Mouse (Mus musculus) inflammation-experienced regulatory T-cells, adult 16 weeks (primary cell): ENCODE results near the gene Tulp2. TPM values are rescaled to one million over a fixed set of nuclear protein-coding genes. Genes with fewer than 3 reads are reported as not detected.

Experiments used
- polyA plus RNA-seq: library from polyadenylated mRNA; unstranded; fragments of 100-300 nt; shearing (Covaris generic); gene quantifications from one replicate; pipeline ENCODE4 v1.2.1, GENCODE M21; 2017

Tulp2 gene
- 1.0 TPM for polyA plus RNA-seq

DNA sequence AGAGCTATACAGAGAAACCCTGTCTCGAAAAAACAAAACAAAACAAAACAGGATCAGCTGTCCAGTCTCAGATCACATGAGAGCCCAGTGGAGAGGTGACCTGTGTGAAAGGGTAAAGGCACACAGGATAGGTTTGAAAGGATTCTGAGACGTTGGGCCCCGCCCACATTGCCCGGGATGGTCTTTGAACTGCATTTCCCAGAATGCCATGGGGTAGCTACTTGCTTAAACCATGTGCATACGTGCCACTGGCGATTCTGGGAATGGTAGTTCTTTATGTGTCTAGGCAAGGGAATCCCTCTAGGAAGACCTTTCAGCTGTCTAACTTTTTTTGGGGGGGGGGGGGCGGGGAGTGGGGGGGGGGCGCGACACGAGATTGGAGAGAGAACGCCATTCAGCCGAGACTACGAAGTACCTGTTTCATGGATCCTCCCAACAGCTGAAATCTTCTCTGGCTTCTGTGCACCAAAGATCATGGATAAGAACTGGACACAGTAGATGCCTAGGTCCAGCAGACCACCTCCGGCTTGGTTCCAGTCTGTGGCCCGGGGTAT lies at the start of gene Tulp2:
Gene Tulp2, plus strand, starts transcription at position 504 of the 554 bp plus-strand sequence.

DNA sequence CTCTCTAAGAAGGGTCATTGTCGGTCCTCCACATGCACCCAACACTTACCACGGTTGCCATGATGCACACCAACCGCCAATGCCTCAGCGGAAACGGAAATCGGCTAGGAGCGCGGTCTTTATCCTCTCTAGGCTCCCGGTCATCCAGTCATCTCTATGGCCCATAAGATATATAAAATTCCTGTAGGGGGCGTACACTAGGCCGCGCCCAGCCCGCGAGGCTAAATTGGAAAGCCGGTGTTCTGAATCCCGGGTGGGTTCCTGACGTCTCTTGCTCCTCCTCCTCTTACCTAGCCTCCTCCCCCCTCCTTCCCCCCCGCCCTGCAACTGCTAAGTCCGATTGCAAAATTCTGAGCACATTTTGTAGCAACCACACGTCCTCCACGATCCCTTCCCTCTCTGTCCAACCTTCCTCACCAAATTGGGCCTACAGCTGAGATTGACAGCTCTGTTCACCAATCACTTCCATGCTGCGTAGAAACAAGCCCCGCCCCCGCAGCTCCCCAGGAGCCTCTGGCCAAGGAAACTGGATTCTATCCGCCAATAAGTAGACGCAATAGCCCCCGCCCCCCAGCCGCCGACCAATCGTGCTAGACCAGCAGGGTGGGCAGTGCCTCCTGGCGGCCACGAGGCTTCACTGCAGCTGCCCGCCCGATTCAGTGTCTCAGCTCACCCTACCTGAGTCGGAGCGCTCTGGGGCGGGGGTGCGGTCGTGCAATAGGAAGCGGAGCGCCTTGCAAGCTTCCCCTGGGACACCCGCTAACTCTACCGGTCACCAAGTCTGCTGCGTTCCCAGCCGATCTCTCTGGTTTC lies 47.3 kb upstream of the Tulp2 start, which contains the start of gene Gys1:
Gene Gys1, plus strand, starts transcription at position 642 of the 813 bp plus-strand sequence.

DNA sequence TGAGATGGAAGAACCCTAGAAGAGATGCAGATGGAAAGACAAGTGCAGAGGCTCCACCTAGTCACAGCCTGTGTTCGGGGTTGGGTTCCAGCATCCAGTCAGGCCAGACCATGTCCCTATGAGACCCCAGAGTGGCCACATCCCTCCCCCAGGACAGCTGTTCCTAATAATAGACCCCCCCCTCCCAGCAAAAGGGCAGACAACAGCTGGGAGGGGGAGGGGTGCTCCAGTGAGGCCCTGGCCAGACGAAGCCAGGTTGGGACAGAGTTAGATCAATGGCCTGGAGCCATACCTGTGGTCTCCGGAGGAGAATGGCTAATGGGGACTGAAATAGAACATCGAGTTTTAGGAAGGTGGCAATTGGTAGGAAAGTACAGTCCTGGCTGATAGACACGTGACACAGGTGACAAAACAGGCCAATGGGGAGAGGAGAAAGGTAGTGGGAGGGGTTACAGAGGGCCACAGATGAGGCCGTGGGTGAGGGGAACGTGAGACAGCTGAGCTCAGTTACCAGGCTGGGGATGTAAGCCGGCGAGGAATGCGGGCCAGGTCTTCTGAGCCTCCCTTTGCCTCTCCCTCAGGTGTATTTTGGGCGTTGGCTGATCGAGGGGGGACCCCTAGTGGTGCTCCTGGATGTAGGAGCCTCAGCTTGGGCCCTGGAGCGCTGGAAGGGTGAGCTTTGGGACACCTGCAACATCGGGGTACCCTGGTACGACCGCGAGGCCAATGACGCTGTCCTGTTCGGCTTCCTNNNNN lies 44.0 kb upstream of the Tulp2 start, which contains the start of gene Ruvbl2:
Gene Ruvbl2, minus strand, starts transcription at position 576 of the 756 bp plus-strand sequence.

DNA sequence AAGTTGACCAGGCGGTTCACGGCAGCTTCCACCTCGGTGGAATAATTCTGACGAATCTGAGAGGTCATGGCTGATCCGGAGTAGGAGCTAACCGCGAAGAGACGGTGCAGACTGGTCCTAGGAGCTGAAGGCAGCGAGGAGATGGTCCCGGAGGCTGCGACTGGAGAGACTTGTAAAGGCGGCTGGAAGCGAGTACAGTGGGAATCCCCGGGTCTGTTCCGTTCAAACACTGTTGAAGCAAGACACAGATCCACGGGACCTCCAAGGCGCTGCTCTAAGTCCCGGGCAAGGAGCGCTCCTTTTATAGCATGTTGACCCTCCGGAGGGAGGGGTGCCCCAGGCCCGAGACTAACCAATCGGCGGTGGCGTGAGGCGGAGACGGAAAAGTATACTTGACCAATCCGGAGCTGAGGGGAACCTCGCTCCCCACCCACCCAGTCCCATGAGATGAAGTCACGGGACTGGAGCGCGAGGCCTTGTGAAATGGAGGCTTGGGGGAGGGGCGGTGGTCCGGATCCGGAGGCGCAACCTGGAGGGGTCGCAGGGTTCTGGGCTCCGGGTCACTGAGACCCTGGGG lies 22.0 kb upstream of the Tulp2 start, which contains the start of gene Ftl1:
Gene Ftl1, minus strand, starts transcription at position 321 of the 577 bp plus-strand sequence.

DNA sequence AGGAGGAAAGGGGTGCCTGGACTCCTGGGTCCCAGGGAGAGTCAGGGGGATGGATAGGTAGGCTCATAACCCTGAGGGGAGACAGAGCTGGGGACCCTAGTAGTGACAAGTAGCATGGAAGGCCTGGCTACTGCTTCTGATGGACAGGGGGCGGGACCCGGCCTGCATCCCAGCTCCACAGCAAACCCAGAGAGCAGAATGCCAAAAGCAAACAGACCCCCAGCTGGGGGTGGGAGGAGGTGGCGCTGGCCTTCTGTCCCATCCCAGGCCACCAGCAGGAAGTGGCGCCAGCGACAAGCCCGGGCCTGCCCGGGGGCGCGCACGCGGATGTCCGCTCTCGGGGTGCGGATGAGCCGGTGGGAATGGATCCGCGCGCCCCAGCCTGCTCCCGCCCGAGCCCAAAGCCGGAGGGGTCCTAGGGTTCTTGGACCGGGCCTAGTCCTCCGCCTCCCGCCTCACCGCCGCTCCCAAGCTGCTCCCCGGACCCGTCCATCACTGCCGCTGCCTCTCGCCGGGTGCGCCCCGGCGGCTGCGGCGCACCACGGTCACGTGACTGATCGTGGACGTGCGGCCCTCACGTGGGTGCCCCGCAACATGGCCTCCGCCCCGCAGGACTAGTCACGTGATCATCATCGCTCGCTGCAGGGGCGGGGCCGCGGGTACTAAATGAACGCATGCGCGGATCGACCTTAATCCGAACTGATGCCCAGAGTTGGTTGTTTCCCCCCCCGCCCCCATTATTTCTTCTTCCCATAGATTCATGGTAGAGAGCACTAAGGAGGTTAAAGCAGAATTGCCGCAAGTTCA lies 15.2 kb upstream of the Tulp2 start, which contains the start of gene Bax:
Gene Bax, minus strand, starts transcription at position 616 of the 807 bp plus-strand sequence.

DNA sequence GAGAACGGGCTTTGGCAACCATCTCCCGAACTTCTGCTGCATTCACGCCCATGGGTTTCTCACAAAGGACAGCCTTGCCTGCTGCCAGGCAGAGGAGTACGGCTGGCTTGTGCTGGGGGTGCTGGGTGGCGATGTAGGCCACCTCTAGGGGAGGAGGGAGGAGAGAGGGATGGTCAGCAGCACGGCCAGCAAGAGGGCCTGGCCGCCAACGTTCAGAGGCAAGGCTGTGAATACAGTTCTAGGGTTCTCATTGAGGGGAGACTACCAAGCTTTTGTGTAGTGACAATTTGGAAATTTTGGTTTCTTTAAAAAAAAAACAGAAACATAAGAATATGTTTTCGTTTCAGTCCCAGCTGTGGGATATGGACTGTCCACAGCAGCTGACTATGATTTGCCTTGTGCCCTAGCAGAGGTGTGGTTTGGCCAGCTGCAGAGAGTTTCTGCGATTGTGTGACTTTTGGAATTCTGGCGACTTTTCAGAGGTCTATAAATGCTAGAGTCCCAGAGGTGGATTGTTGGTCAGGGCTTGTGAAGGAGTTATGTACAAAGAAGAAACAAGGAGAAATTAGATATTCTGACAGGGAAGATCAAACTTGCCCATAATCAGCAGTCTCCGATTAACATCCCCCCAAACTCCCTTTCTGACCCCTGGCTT lies 5.2 kb downstream of the Tulp2 start, which contains the start of gene Gm45808:
Gene Gm45808, minus strand, starts transcription at position 51 of the 655 bp plus-strand sequence.

DNA sequence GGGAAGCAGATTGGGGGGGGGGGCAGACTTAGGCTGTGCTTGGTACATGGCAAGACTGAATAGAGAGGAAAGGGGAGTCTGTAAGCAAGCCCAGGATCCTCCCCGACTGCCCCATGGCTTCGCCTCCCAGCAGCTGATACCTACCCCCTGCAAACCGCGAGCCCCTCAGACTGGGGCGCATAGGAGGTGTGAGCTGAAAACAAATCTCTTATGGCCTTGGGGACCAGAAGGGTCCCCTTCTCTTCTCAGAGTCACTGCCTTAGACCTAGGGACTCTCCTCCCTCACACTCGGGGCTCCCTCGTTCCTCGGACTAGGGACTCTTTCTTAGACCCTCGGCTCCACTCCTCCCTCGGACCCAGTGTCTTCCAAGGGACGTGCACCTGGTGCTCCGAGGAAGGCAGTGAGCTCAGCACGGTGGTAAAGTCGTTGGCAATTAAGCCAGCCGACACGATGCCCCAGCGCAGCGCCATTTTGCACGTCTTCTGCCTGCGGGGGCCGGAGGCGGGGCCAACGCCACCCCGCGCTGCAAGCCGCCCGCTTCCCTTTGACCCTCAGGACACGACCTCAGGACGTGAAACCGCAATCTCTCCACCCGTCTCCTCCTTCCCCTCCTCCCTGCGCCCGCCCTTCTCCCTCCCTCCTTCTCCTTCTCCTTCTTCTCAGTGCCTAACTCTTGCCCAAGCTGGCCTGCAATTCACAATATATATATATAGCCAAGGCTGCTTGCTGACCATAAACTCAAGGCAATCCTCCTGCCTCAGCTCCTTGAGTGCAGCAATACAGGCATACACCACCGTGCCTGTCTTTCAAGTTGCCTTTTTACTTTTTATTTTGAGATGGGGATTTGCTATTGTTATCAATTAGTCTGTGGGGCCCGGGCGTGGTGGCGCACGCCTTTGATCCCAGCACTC lies 6.9 kb downstream of the Tulp2 start, which contains the start of gene Dhdh:
Gene Dhdh, minus strand, starts transcription at position 513 of the 912 bp plus-strand sequence.

DNA sequence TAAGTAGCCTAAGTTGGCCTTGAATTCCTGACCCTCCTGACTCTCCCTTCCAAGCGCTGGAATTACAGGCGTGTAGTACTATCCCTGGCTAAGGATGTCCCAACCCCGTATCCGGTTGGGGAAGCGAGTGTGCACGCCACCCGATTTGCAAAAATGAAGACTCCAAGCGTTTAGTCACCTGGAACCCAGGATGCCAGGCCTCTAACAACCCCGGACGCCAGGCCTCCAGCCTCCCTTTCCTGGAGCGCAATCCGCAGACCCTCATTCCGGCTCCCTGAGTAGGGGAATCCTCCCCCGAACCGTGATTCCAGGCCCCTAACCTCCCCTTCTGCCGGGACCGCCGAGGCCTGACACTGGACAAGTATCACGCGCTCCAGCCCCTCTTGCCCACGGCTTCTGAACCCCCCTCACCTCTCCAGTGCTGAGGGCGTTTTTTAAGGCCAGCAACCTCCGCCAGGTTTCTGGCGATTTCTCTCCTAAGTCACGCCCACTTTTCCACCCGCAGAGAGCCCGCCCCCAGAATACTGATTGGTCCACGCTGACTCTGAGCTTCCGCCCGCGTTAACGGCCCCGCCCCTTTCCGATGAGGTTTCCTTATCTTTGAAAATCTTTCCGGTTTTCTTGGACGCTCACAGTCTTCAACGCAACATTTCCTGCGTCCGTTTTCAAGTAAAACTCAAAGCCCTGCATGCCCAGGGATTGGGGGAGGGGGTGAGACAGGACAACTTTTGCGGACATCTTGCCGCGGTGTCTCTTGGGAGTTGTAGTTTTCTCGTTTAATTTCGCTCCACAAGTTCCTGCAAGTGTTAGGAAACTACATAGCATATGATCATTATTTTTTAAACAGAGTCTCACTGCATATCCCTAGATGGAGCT lies 28.5 kb downstream of the Tulp2 start, which contains the start of gene Nucb1:
Gene Nucb1, minus strand, starts transcription at position 495 of the 876 bp plus-strand sequence.

DNA sequence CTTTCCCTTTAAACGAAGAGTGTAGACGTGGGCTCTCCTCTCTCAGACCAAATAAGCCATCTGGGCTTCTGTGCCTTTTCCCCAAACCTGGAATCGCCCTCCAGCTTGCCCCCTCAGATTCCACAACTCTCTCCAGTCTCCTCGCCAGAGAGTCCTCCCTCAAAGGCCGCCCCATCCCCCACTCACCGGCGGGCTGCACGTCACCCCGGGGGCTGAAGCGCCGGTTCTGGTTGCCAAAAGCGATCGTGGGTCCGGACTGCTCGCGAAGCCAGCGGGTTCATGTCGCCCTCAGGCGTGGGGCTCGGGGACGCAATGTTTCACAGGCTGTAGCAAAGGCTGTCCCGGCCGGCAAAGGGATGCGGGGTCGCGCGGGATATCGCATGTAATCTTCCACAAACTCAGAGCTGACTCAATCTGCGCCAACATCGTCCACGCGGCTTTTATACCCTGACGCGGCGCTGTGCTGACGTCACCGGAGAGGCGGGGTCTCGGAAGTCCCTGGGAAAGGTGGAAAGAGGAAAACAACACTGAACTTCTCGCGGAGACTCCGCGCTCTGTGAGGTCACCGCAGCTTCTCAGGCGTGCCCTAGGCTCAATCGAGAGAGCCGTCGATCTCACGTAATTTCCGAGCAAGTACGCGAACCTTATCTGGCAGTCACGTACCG lies 44.3 kb downstream of the Tulp2 start, which contains the start of the genes Ppp1r15a and Plekha4:
Gene Ppp1r15a, minus strand, starts transcription at position 460 of the 665 bp plus-strand sequence.
Gene Plekha4, plus strand, starts transcription at position 522 of the 665 bp plus-strand sequence.

DNA sequence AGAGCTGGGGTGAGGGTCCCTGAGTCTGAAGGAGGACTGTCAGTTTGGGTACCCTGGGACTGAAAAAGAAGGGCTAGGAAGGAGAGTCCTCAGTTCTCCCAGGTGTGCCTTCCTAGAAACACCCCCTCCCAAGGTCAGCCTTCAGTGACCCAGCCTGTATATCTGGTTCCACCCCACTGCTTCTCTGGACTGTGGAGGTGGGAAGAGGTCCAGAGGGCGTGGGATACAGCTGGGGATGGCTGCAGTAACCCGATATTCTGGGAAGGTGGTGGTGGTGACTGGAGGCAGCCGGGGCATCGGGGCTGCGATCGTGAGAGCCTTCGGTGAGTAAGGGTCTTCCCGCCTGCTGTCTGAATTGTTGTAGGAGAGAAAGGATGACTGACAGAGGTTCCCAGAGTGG lies 73.1 kb downstream of the Tulp2 start, which contains the start of gene Hsd17b14:
Gene Hsd17b14, plus strand, starts transcription at position 150 of the 400 bp plus-strand sequence.

DNA sequence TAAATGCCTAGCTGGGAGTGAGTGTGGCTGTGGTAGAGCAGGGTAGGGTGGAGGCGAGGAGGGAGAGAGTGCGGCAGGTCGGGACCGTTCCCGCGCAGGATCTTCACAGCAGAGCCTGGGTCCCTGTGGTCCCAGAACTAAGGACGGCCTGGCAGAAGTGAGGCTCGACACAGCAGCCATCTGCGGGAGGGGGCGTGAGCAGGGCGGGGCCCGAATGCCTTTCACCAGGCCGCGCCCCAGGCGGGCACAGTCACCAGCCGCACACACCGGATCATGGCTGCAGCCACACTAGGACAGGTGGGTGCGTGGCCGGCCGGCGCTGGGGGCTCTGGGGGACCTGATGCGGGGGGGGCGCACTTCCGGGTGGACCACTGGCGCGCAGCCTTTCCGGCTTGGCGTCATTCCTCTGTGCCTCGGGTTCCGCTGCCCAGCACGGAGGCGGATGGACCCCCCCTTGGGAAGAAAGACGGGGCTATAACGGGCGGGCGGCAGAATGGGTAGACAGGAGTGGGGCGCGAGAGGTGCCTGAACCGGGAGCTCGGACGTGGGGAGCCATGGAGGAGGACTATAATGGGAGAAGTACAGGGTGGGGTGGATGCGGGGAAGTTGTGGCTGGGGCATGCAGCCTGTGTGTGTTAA lies 88.5 kb downstream of the Tulp2 start, which contains the start of gene Bcat2:
Gene Bcat2, plus strand, starts transcription at position 51 of the 639 bp plus-strand sequence.

Other genes with a start within 250 kb of the Tulp2 start
- 675 TPM for gene Cd37, start 242.8 kb upstream of the Tulp2 start, polyA plus RNA-seq
- gene Slc6a16, start 240.8 kb upstream of the Tulp2 start, polyA plus RNA-seq = not detected
- not detected for gene Slc6a21, start 204.4 kb upstream of the Tulp2 start, polyA plus RNA-seq
- gene Trpm4, start 148.1 kb upstream of the Tulp2 start, polyA plus RNA-seq = 22.4 TPM
- not detected for gene Hrc, start 146.6 kb upstream of the Tulp2 start, polyA plus RNA-seq
- gene Ppfia3, start 114.9 kb upstream of the Tulp2 start, polyA plus RNA-seq = not detected
- gene Lin7b, start 111.3 kb upstream of the Tulp2 start, polyA plus RNA-seq = not detected
- 227 TPM for gene Snrnp70, start 86.1 kb upstream of the Tulp2 start, polyA plus RNA-seq
- not detected for gene Kcna7, start 76.2 kb upstream of the Tulp2 start, polyA plus RNA-seq
- gene Ntf5, start 68.2 kb upstream of the Tulp2 start, polyA plus RNA-seq = 0.78 TPM
- not detected for gene Lhb, start 61.1 kb upstream of the Tulp2 start, polyA plus RNA-seq
- 18.4 TPM for gene Gys1, start 47.0 kb upstream of the Tulp2 start, polyA plus RNA-seq
- 64.0 TPM for gene Ruvbl2, start 43.8 kb upstream of the Tulp2 start, polyA plus RNA-seq
- 2,222 TPM for gene Ftl1, start 22.0 kb upstream of the Tulp2 start, polyA plus RNA-seq
- gene Bax, start 15.0 kb upstream of the Tulp2 start, polyA plus RNA-seq = 253 TPM
- not detected for gene Gm45808, start 4.9 kb downstream of the Tulp2 start, polyA plus RNA-seq
- gene Dhdh, start 6.9 kb downstream of the Tulp2 start, polyA plus RNA-seq = 0.95 TPM
- gene Nucb1, start 28.5 kb downstream of the Tulp2 start, polyA plus RNA-seq = 310 TPM
- 57.1 TPM for gene Ppp1r15a, start 44.4 kb downstream of the Tulp2 start, polyA plus RNA-seq
- 0.71 TPM for gene Plekha4, start 44.5 kb downstream of the Tulp2 start, polyA plus RNA-seq
- gene Hsd17b14, start 73.0 kb downstream of the Tulp2 start, polyA plus RNA-seq = 1.6 TPM
- gene Bcat2, start 88.3 kb downstream of the Tulp2 start, polyA plus RNA-seq = 68.4 TPM
- gene Fgf21, start 133.6 kb downstream of the Tulp2 start, polyA plus RNA-seq = not detected
- gene Fut1, start 135.4 kb downstream of the Tulp2 start, polyA plus RNA-seq = not detected
- not detected for gene Izumo1, start 139.9 kb downstream of the Tulp2 start, polyA plus RNA-seq
- 0.65 TPM for gene Rasip1, start 145.6 kb downstream of the Tulp2 start, polyA plus RNA-seq
- 0.65 TPM for gene Mamstr, start 158.1 kb downstream of the Tulp2 start, polyA plus RNA-seq
- 0.12 TPM for gene Fut2, start 184.5 kb downstream of the Tulp2 start, polyA plus RNA-seq
- gene Ntn5, start 202.1 kb downstream of the Tulp2 start, polyA plus RNA-seq = not detected
- 0.20 TPM for gene Sec1, start 212.5 kb downstream of the Tulp2 start, polyA plus RNA-seq
- 9.3 TPM for gene Car11, start 218.0 kb downstream of the Tulp2 start, polyA plus RNA-seq
- gene Dbp, start 223.2 kb downstream of the Tulp2 start, polyA plus RNA-seq = 14.7 TPM
- 1,529 TPM for gene Rpl18, start 233.6 kb downstream of the Tulp2 start, polyA plus RNA-seq
- 40.4 TPM for gene Sphk2, start 236.1 kb downstream of the Tulp2 start, polyA plus RNA-seq
- gene Fam83e, start 239.3 kb downstream of the Tulp2 start, polyA plus RNA-seq = not detected
- gene Spaca4, start 243.9 kb downstream of the Tulp2 start, polyA plus RNA-seq = not detected